Mouse (Mus musculus) E14TG2a.4 (cell line): ENCODE results near the gene Ltc4s.

Source experiments
- H3K27me3 ChIP-seq: 2 replicates; pipeline ENCODE4 v1.6.1; 2014; ENCODE audit warnings: low read length, control low read depth; ENCODE audit not compliant: insufficient read depth
- H3K36me3 ChIP-seq: 2 replicates; pipeline ENCODE4 v1.6.1; 2014; ENCODE audit warnings: low read length, control low read depth; ENCODE audit not compliant: insufficient read depth
- H3K4me1 ChIP-seq: replicated peaks from 2 replicates; pipeline ENCODE4 v1.6.1; 2014; ENCODE audit warnings: low read depth, low read length, control low read depth
- H3K4me3 ChIP-seq: replicated peaks from 2 replicates; pipeline ENCODE4 v1.5.1; 2014; ENCODE audit warnings: mild to moderate bottlenecking, low read length
- H3K9me3 ChIP-seq: 2 replicates; pipeline ENCODE4 v1.6.1; 2014; ENCODE audit warnings: low read length, control low read depth
- CTCF ChIP-seq: conservative IDR thresholded peaks from 2 replicates; pipeline ENCODE4 v1.5.1; 2014; ENCODE audit warnings: low read length
- NANOG ChIP-seq: IDR thresholded peaks from 2 replicates; pipeline ENCODE4 v1.6.1; 2014; ENCODE audit warnings: borderline replicate concordance, low read length, mixed read lengths
- POU5F1 ChIP-seq: IDR thresholded peaks from 2 replicates; pipeline ENCODE4 v1.6.1; 2014; ENCODE audit warnings: low read length, borderline replicate concordance

The Ltc4s gene

DNA sequence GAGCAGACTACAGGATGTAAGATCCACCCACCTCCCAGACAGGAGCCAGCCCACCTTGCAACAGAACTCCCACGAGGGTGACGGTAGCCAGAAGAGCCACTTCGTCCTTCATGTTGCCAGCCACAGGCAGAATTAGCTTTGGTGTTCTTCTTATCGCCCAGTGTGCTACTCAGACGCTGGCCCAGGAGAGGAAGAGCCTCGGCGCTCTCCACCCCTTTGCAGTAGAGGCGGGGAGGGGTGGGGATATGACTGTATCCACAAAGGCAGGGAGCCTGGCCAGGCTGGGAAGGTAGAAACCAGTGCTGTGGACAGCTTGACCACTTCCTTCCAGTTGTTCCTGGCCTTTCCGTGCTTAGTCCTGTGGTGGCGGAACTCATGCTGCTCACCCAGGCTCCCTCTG lies at the start of gene Ltc4s:
Gene Ltc4s, minus strand, starts transcription at position 293 of the 400 bp plus-strand sequence.
- H3K36me3 ChIP-seq, result peaks cover 37% of the 10 kb centered on the region
- H3K9me3 ChIP-seq, result no peaks in the 10 kb centered on the region
- TF ChIP-seq CTCF (no peak), NANOG (no peak), POU5F1 (no peak)
- H3K4me3 ChIP-seq, result peak within 1 kb of the TSS; percentile 86
- peaks cover 48% of the 10 kb centered on the region for H3K4me1 ChIP-seq
- peaks cover 66% of the 10 kb centered on the region for H3K27me3 ChIP-seq

DNA sequence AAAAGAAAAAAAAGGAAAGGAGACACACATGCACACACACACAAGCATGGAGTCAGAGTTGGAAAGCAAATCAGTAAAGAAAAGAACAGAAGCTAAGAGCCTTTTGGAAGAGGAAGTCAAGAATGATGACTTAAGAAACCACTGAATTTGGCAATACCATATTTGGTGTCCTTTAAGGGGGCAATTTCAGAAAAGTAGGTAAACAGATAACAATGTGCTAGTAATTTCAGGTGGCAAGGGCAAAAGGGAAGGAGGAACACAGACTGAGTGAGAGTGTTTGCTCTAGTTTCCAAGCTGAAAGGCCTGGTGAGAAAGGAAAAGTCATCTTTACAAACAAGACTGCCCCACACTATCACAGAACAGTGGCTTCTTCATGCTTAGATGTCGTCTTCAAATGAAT lies 48.0 kb upstream of the Ltc4s start:
- no peaks in the 10 kb centered on the region for H3K27me3 ChIP-seq
- peaks cover 60% of the 10 kb centered on the region for H3K4me1 ChIP-seq
- no peaks in the 10 kb centered on the region for H3K9me3 ChIP-seq
- peaks cover 52% of the 10 kb centered on the region for H3K36me3 ChIP-seq
- no peak overlapping the region for H3K4me3 ChIP-seq
- no peak for TF ChIP-seq POU5F1
- TF ChIP-seq CTCF, result no peak
- TF ChIP-seq NANOG, result no peak

DNA sequence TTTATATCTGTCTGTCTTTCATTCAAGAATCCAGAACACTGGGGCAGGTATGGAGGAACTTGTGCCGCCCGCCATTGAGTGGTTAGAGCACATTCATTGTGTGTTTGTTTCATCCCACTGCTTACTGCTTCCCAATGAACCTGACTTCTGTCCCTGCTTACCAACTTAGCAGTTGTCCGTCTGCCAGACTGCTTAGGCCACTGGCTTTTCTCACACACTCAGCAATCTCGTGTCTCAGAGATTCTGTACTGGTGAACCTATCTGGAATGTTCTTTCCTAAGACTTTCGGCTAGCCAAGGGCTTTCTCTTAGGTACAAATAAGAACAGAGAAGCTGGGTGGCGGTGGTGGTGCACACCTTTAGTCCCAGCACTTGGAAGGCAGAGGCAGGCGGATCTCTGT lies 47.3 kb upstream of the Ltc4s start:
- peaks cover 64% of the 10 kb centered on the region for H3K4me1 ChIP-seq
- no peak overlapping the region for H3K4me3 ChIP-seq
- no peaks in the 10 kb centered on the region for H3K9me3 ChIP-seq
- TF ChIP-seq NANOG, result no peak
- H3K27me3 ChIP-seq, result no peaks in the 10 kb centered on the region
- peaks cover 60% of the 10 kb centered on the region for H3K36me3 ChIP-seq

DNA sequence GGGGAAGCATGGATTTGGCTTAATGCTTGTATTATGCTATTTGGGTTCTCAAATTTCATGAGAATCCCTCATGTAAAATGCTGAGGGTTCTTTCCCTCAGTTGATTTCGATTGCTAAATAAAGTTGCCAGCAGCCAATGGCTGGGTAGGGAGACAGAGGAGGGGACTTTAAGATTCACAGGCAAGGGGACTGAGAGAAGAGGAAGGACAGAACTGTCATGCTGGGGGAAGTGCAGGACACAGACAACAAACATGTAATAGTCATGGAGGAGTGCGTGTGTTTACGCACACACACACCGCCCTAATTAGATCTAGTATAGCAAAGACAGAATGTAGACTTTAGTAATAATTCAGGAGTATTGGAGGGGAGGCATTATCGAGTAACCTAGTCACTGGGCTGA lies 46.8 kb upstream of the Ltc4s start:
- H3K4me3 ChIP-seq, result no peak overlapping the region
- peaks cover 64% of the 10 kb centered on the region for H3K4me1 ChIP-seq
- H3K27me3 ChIP-seq, result no peaks in the 10 kb centered on the region
- H3K36me3 ChIP-seq, result peaks cover 59% of the 10 kb centered on the region
- no peak for TF ChIP-seq NANOG
- no peaks in the 10 kb centered on the region for H3K9me3 ChIP-seq

DNA sequence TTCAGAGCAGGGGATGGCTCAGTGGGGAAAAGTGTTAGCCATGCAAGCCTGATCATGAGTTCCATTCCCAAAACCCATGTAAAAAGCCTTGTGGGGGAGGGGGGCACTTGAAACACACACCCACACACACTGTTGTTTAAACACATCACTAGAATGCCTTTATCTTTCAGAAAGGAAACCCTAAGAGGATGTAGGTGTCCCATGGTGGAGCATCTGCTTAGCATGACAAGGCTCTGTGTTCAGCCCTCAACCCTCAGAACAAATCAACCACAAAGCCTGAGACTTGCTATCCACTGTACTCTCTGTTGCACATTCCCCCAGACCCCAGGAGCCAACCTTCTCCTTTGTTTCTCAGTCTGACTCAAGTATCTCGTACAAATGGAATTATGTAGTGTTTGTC lies 41.6 kb upstream of the Ltc4s start:
- Histone ChIP-seq H3K4me3 (no peak overlapping the region), H3K36me3 (peaks cover 40% of the 10 kb centered on the region), H3K27me3 (no peaks in the 10 kb centered on the region), H3K9me3 (no peaks in the 10 kb centered on the region), H3K4me1 (peaks cover 59% of the 10 kb centered on the region)
- TF ChIP-seq NANOG, result peak; percentile 73; the same call in 1 of the 2 replicates
- no peak; the same call in 1 of the 2 replicates for TF ChIP-seq POU5F1

DNA sequence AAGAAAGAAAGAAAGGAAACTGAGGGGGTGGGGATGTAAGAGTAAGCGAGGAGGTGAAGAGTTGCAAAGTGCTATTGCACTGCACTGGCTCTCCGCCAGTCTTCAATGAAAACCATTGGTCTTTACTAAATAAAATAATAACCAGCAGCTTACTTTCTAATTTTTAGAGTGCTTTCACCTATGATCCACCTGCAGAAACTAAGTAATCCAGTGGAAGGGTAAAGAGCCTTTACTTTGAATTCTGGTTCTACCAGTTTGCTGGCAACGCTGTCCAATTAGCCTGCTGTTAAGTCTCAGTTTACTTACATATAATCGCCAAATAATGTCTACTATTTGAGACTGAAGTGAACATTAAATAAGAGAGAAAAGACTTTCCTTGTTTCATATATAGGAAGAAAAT lies 40.6 kb upstream of the Ltc4s start:
- peaks cover 63% of the 10 kb centered on the region for H3K4me1 ChIP-seq
- peaks cover 44% of the 10 kb centered on the region for H3K36me3 ChIP-seq
- no peaks in the 10 kb centered on the region for H3K9me3 ChIP-seq
- H3K4me3 ChIP-seq, result no peak overlapping the region
- TF ChIP-seq POU5F1, result no peak
- TF ChIP-seq NANOG, result no peak
- TF ChIP-seq CTCF, result no peak
- no peaks in the 10 kb centered on the region for H3K27me3 ChIP-seq

DNA sequence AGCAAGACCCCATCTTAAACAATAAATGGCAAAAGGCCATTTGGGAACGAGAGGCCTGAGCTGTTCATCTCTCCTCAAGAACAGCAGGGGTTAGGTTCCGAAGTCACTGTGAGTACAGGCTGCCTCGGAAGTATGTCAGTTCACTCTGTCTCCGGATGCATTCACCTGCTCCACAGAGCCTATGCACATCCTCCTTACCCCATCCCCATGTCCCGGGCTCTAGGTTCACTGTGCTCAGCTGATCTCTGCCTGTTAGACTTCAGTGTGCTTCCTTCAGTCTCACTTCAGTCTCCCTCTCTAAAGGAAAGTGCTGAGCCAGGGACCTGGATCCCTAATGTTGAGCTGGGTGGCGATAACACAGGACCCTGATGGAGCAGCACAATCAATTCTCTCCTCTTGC lies 39.3 kb upstream of the Ltc4s start:
- peaks cover 63% of the 10 kb centered on the region for H3K4me1 ChIP-seq
- peaks cover 46% of the 10 kb centered on the region for H3K36me3 ChIP-seq
- no peak for TF ChIP-seq POU5F1
- TF ChIP-seq CTCF, result no peak
- no peak for TF ChIP-seq NANOG
- no peaks in the 10 kb centered on the region for H3K27me3 ChIP-seq
- H3K9me3 ChIP-seq, result no peaks in the 10 kb centered on the region
- H3K4me3 ChIP-seq, result no peak overlapping the region

DNA sequence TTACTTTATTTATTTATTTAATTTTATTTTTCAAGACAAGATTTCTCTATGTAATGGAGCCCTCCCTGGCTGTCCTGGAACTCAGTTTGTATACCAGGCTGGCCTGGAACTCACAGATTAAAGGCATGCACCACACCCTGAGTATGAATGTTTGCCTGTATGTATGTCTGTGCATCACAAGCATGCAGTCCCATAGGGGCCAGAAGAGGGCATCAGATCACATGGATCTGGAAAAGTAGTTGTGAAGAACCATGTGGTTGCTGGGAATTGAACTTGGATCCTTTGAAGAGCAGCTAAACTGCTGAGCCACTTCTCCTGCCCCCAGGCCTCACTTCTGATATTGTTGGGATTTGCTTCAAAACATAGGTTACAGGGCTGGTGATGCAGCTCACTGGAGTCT lies 38.6 kb upstream of the Ltc4s start:
- no peak for TF ChIP-seq CTCF
- TF ChIP-seq NANOG, result no peak
- TF ChIP-seq POU5F1, result no peak
- Histone ChIP-seq H3K4me3 (no peak overlapping the region), H3K9me3 (no peaks in the 10 kb centered on the region), H3K36me3 (peaks cover 46% of the 10 kb centered on the region), H3K4me1 (peaks cover 63% of the 10 kb centered on the region), H3K27me3 (no peaks in the 10 kb centered on the region)

DNA sequence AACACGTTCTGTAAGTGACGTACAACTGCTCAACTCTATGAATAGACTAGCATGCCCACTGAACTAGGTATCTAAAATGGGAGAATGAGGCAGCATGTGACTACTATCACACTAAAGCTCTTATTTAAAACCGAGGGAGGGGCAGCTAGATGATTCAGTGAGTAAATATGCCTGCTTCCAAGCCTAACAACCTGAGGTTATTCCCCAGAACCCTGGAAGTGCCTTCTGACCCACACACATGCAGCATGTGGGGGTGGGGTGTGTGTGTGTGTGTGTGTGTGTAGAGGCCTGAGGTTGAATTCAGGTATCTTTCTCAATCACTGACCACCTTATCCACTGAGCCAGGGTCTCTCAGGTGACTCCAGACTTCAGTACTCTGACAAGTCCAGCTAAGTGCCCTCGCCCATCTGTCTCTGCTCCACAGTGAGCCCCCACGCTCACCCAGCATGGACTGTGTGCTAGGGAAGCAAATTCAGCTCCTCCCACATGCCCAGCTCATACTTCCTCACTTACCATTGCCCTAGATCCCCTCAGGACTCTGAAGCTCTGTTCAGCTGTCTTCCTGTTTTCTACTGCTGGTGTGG lies 37.2 kb upstream of the Ltc4s start:
- H3K27me3 ChIP-seq, result no peaks in the 10 kb centered on the region
- H3K4me1 ChIP-seq, result peaks cover 58% of the 10 kb centered on the region
- H3K4me3 ChIP-seq, result no peak overlapping the region
- peaks cover 36% of the 10 kb centered on the region for H3K36me3 ChIP-seq
- no peaks in the 10 kb centered on the region for H3K9me3 ChIP-seq
- TF ChIP-seq NANOG (no peak), POU5F1 (no peak), CTCF (no peak)
